Comparison of ENCODE assay signal across 19 mouse cellular contexts in the genomic region with DNA sequence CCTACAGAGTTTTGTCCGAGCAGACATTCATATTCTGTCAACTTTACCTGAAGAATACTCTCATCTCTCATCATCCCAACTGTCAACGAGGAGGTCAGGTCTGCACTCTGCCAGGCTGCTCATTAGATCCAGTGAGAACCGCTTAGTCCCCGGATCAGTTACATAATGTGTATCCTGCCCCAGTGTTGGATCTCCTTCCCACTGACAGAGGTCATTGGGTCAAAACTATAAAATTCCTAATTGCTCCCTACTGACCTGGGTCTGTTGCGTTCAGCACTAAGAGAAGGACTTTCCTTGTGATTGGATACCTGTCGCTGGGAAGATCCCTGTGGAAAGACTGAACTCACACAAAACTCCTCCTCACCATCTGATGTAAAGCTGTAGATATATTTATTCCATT. TPM values are rescaled to one million over a fixed set of nuclear protein-coding genes. Genes with fewer than 3 reads are reported as not detected.
DNase-seq lines count a peak whose midpoint lies in the region; ATAC-seq and TF ChIP-seq lines count a peak whose summit lies in the region.
"Had no signal": no experiment of that assay in that cellular context is flagged by ENCODE, and none has a peak within 500 bp of the region (broad histone marks: within the 10 kb centered on the region; RNA-seq: fewer than 3 reads in every experiment).

No protein-coding gene starts in this region.

- H3K27me3 ChIP-seq in hindbrain, embryonic 11.5 days (ENCODE audit: control insufficient read depth, insufficient read depth, low read length): no peaks in the 10 kb centered on the region
- no peaks in the 10 kb centered on the region for H3K27me3 ChIP-seq in hindbrain, embryonic 10.5 days (ENCODE audit: insufficient read depth, poor library complexity, severe bottlenecking)
- H3K27me3 ChIP-seq: CH12.LX; forebrain, embryonic 13.5 days; heart, embryonic 15.5 days; liver, embryonic 13.5 days; lung, embryonic 15.5 days had no signal

- no peak overlapping the region for H3K4me2 ChIP-seq in hindbrain, embryonic 11.5 days (replicated peaks; ENCODE audit: low read depth, low read length)
- H3K4me2 ChIP-seq: forebrain, embryonic 13.5 days; liver, embryonic 13.5 days; lung, embryonic 15.5 days had no signal

- no peak overlapping the region for H3K4me3 ChIP-seq in hindbrain, embryonic 11.5 days (ENCODE audit: low read depth, low read length)
- H3K4me3 ChIP-seq in hindbrain, embryonic 10.5 days: no peak overlapping the region
- no peak overlapping the region for H3K4me3 ChIP-seq in bone marrow macrophage, adult 2 months (ENCODE audit: insufficient read depth, low read length)
- H3K4me3 ChIP-seq: forebrain, embryonic 13.5 days; heart, embryonic 15.5 days; liver, embryonic 13.5 days; lung, embryonic 15.5 days had no signal

- no peaks in the 10 kb centered on the region for H3K36me3 ChIP-seq in hindbrain, embryonic 11.5 days (ENCODE audit: control insufficient read depth, insufficient read depth, low read length)
- no peaks in the 10 kb centered on the region for H3K36me3 ChIP-seq in hindbrain, embryonic 10.5 days
- H3K36me3 ChIP-seq: heart, embryonic 15.5 days; liver, embryonic 13.5 days; lung, embryonic 15.5 days had no signal

- no peak for TF ChIP-seq POLR2A in bone marrow macrophage, adult 2 months (IDR thresholded peaks at IDR 0.05; ENCODE audit: borderline replicate concordance, low read depth, low read length)

- TF ChIP-seq CTCF in bone marrow macrophage, adult 2 months (IDR thresholded peaks at IDR 0.05; ENCODE audit: low read depth, low read length): no peak

- H3K27ac ChIP-seq in hindbrain, embryonic 11.5 days (ENCODE audit: low read depth, low read length): no peak overlapping the region
- no peak overlapping the region for H3K27ac ChIP-seq in hindbrain, embryonic 10.5 days
- peak overlapping the region; percentile 69 for H3K27ac ChIP-seq in bone marrow macrophage, adult 2 months (ENCODE audit: insufficient read depth, low read depth, low read length)
- H3K27ac ChIP-seq: forebrain, embryonic 13.5 days; heart, embryonic 15.5 days; liver, embryonic 13.5 days; lung, embryonic 15.5 days; stomach, postnatal 0 days had no signal

- H3K9ac ChIP-seq in hindbrain, embryonic 11.5 days (ENCODE audit: low read depth, low read length): no peak overlapping the region
- H3K9ac ChIP-seq: forebrain, embryonic 13.5 days; heart, embryonic 15.5 days; liver, embryonic 13.5 days; lung, embryonic 15.5 days had no signal

- H3K9me3 ChIP-seq in hindbrain, embryonic 11.5 days (ENCODE audit: control insufficient read depth, low read length): no peaks in the 10 kb centered on the region
- no peaks in the 10 kb centered on the region for H3K9me3 ChIP-seq in hindbrain, embryonic 10.5 days
- H3K9me3 ChIP-seq: forebrain, embryonic 13.5 days; heart, embryonic 15.5 days; lung, embryonic 15.5 days had no signal

- ATAC-seq in hindbrain, embryonic 11.5 days (ENCODE audit: low FRiP score): no peak
- no peak for ATAC-seq in inflammation-experienced regulatory T-cells, adult 6 months
- ATAC-seq: forebrain, embryonic 13.5 days had no signal

- peak; percentile 10 for DNase-seq in hindbrain, embryonic 11.5 days (ENCODE audit: low spot score)
- DNase-seq in hindbrain, embryonic 10.5 days (ENCODE audit: low spot score): no peak
- DNase-seq in embryo, embryonic 9.5 days (ENCODE audit: extremely low spot score): peak; percentile 50
- peak; percentile 72 for DNase-seq in mesoderm, embryonic 11.5 days (ENCODE audit: low read depth, low spot score)
- DNase-seq in MN1 (ENCODE audit: low spot score): no peak
- DNase-seq: adrenal gland, adult 8-10 months; cerebellum, adult 18-20 months; layer of hippocampus, postnatal 36 days; liver, embryonic 13.5 days; thymus, postnatal 14 days had no signal

- 60% methylated on average over 6 of the region's 6 CpGs for WGBS in hindbrain, embryonic 11.5 days
- WGBS in hindbrain, embryonic 10.5 days: 59% methylated on average over 6 of the region's 6 CpGs

- H3K4me1 ChIP-seq in hindbrain, embryonic 11.5 days (replicated peaks; ENCODE audit: control insufficient read depth, insufficient read depth, low read length): no peaks in the 10 kb centered on the region
- no peaks in the 10 kb centered on the region for H3K4me1 ChIP-seq in hindbrain, embryonic 10.5 days (replicated peaks)
- peaks cover 25% of the 10 kb centered on the region for H3K4me1 ChIP-seq in bone marrow macrophage, adult 2 months (ENCODE audit: control insufficient read depth, insufficient read depth, low read length)
- H3K4me1 ChIP-seq: liver, embryonic 13.5 days; lung, embryonic 15.5 days had no signal

RNA-seq across cellular contexts. Expression of gene Mepe, which starts 34.1 kb away (rescaled TPM):
- polyA plus RNA-seq in hindbrain, embryonic 11.5 days (2014; fragmentation: Nextera tagmentation; extraction: Ambion mirVana): not detected in 2 replicates
- polyA plus RNA-seq in hindbrain, embryonic 10.5 days (2016; fragmentation: Nextera tagmentation; extraction: Ambion mirVana): not detected in 2 replicates
- polyA plus RNA-seq in bone marrow macrophage, adult 2 months (2012; ENCODE audit: insufficient read depth, insufficient read length, missing spikeins): not detected in 2 replicates
- not detected for polyA plus RNA-seq in inflammation-experienced regulatory T-cells, adult 6 months (2017; shearing (Covaris generic))
- polyA plus RNA-seq: forebrain, embryonic 13.5 days; heart, embryonic 15.5 days; large intestine, adult 2 months; liver, embryonic 13.5 days; lung, embryonic 15.5 days; midbrain, postnatal 0 days; stomach, postnatal 0 days had no signal

Comparison
In these comparisons a context has a peak if more than half of its experiments do, and no peak if none do; other contexts are left out.
1. DNase-seq: peak in hindbrain, embryonic 11.5 days (single experiment), embryo, embryonic 9.5 days (single experiment) and mesoderm, embryonic 11.5 days (single experiment); none in hindbrain, embryonic 10.5 days (single experiment) and MN1 (single experiment).